ENCODE assay signal across 8 mouse cellular contexts in genomic region chr8:111403391-111403790, GRCm38 (mm10). TPM values are rescaled to one million over a fixed set of nuclear protein-coding genes. Genes with fewer than 3 reads are reported as not detected.
DNase-seq lines count a peak whose midpoint lies in the region; ATAC-seq lines count a peak whose summit lies in the region.

No protein-coding gene starts in this region.

- ATAC-seq in frontal cortex, adult (ENCODE audit: low TSS enrichment): peak; percentile 59; the same call in 1 of the 2 replicates
- 0 out of 2 replicates have a peak, but pooled peaks have one; percentile 52 for ATAC-seq in erythroblast, adult 5-6 weeks (replicated peaks; ENCODE audit: low FRiP score, poor library complexity, severe bottlenecking)

- intact Hi-C loops in left cerebral cortex, postnatal 25 days (cut with DNase I): no loop called here

- no peak for DNase-seq in frontal cortex, postnatal 25 days (ENCODE audit: low spot score in 2 of 2)
- peak; percentile 13 for DNase-seq in right cerebral cortex, adult 18-20 months
- no peak for DNase-seq in right cerebral cortex, postnatal 14 days
- peak; percentile 38 for DNase-seq in thymus, postnatal 14 days
- no peak for DNase-seq in layer of hippocampus, postnatal 14 days (ENCODE audit: low spot score in 2 of 2)
- no peak for DNase-seq in left cerebral cortex, postnatal 25 days (ENCODE audit: low spot score in 2 of 2)

RNA-seq across cellular contexts. Expression of gene Fa2h, which starts 9.8 kb away (rescaled TPM):
- total RNA-seq in erythroblast, adult 5-6 weeks (2015; ENCODE audit: low replicate concordance): not detected in 2 replicates
- not detected in 2 replicates for total RNA-seq in erythroblast, adult 5-6 weeks (2017; ENCODE audit: low replicate concordance)
- total RNA-seq in layer of hippocampus, postnatal 14 days (2021): 10 to 100 TPM; 28.6 to 30.5 TPM
- 10 to 100 TPM; 22.3 to 28.8 TPM for total RNA-seq in left cerebral cortex, postnatal 25 days (2021)

Comparison
In these comparisons a context has a peak if more than half of its experiments do, and no peak if none do; other contexts are left out.
1. DNase-seq: peak in right cerebral cortex, adult 18-20 months (single experiment) and thymus, postnatal 14 days (single experiment); none in frontal cortex, postnatal 25 days (0 of 2), right cerebral cortex, postnatal 14 days (single experiment), layer of hippocampus, postnatal 14 days (0 of 2) and left cerebral cortex, postnatal 25 days (0 of 2).
2. RNA of gene Fa2h, which starts 9.8 kb away (total RNA-seq): 28.6 to 30.5 TPM in layer of hippocampus, postnatal 14 days and 22.3 to 28.8 TPM in left cerebral cortex, postnatal 25 days; not detected in erythroblast, adult 5-6 weeks; every median in the first group is over 10 times any median in the second.